Mouse (Mus musculus): Measurements from ENCODE around the gene Polr3gl. TPM values are rescaled to one million over a fixed set of nuclear protein-coding genes. Genes with fewer than 3 reads are reported as not detected.
"Not testable (repeated sequence)": the region's sequence is repeated elsewhere in the genome, so short reads cannot be mapped to it uniquely, and the experiment has no call there.

Polr3gl gene
- 10 to 100 TPM; 20.7 to 21.2 TPM for total RNA-seq (2021)

- intact Hi-C loops (cut with DNase I): no loop called here
Measured at GRCm38 (mm10) chr3:96593790-96594560, at the start of gene Polr3gl. Polr3gl (minus strand) TSS chr3:96594181.

GRCm38 (mm10) chr3:96639219-96639618 is 45.2 kb upstream of the Polr3gl start:
- intact Hi-C loops (cut with DNase I): loop anchor here (2.0 to 5.0 kb wide), 3 partner anchors 37 to 92 kb away; partner anchors contain the start of gene Lix1l
- DNase-seq (ENCODE audit: low spot score in 2 of 2): peak; percentile 41 to 64

More at GRCm38 (mm10) chr3:96593790-96594560, at the start of gene Polr3gl:
- DNase-seq (ENCODE audit: low spot score in 2 of 2): peak; percentile 93 to 96

- intact Hi-C loops (cut with DNase I): loop anchor here (5.0 kb wide), 2 partner anchors 34 to 54 kb away; partner anchors contain the start of gene Lix1l
- no peak for DNase-seq (ENCODE audit: low spot score in 2 of 2)
Measured at GRCm38 (mm10) chr3:96636448-96636847, 42.5 kb upstream of the Polr3gl start.

GRCm38 (mm10) chr3:96635906-96636305 is 41.9 kb upstream of the Polr3gl start:
- DNase-seq (ENCODE audit: low spot score in 2 of 2): peak in 1 of 2 experiments; percentile 19
- intact Hi-C loops (cut with DNase I): loop anchor here (5.0 kb wide), 2 partner anchors 34 to 54 kb away; partner anchors contain the start of gene Lix1l

- DNase-seq (ENCODE audit: low spot score in 2 of 2): peak; percentile 90 to 93
- intact Hi-C loops (cut with DNase I): loop anchor here (5.0 kb wide), 2 partner anchors 33 to 53 kb away; partner anchors contain the start of gene Lix1l
Measured at GRCm38 (mm10) chr3:96634928-96635879, 41.2 kb upstream of the Polr3gl start, which contains the start of the genes Pex11b and Gm42957. Pex11b (plus strand) TSS chr3:96635376. Gm42957 (plus strand) TSS chr3:96635474.

GRCm38 (mm10) chr3:96634015-96634414 is 40.0 kb upstream of the Polr3gl start:
- DNase-seq (ENCODE audit: low spot score in 2 of 2): no peak
- intact Hi-C loops (cut with DNase I): no loop called here

GRCm38 (mm10) chr3:96632058-96632457 is 38.1 kb upstream of the Polr3gl start:
- no peak for DNase-seq (ENCODE audit: low spot score in 2 of 2)
- intact Hi-C loops (cut with DNase I): no loop called here

- peak; percentile 98 to 99 for DNase-seq (ENCODE audit: low spot score in 2 of 2)
- intact Hi-C loops (cut with DNase I): no loop called here
Measured at GRCm38 (mm10) chr3:96629729-96630600, 36.0 kb upstream of the Polr3gl start, which contains the start of gene Rbm8a. Rbm8a (plus strand) TSS chr3:96629933.

GRCm38 (mm10) chr3:96623201-96623600 is 29.2 kb upstream of the Polr3gl start:
- intact Hi-C loops (cut with DNase I): no loop called here
- DNase-seq (ENCODE audit: low spot score in 2 of 2): no peak

- DNase-seq (ENCODE audit: low spot score in 2 of 2): no peak
- intact Hi-C loops (cut with DNase I): no loop called here
Measured at GRCm38 (mm10) chr3:96617941-96618340, 24.0 kb upstream of the Polr3gl start.

GRCm38 (mm10) chr3:96606618-96607017 is 12.6 kb upstream of the Polr3gl start:
- DNase-seq (ENCODE audit: low spot score in 2 of 2): no peak
- intact Hi-C loops (cut with DNase I): no loop called here

GRCm38 (mm10) chr3:96606007-96606406 is 12.0 kb upstream of the Polr3gl start:
- intact Hi-C loops (cut with DNase I); DNase-seq (ENCODE audit: low spot score in 2 of 2): not testable (repeated sequence)

GRCm38 (mm10) chr3:96603311-96603710 is 9.3 kb upstream of the Polr3gl start:
- peak in 1 of 2 experiments; percentile 29 for DNase-seq (ENCODE audit: low spot score in 2 of 2)
- intact Hi-C loops (cut with DNase I): loop anchor here (5.0 kb wide), 1 partner anchor 34 kb away; the partner anchor contains the start of genes Gm42957 and Pex11b

- DNase-seq (ENCODE audit: low spot score in 2 of 2): peak in 1 of 2 experiments; percentile 4
- intact Hi-C loops (cut with DNase I): loop anchor here (5.0 kb wide), 1 partner anchor 35 kb away; the partner anchor contains the start of genes Gm42957 and Pex11b
Measured at GRCm38 (mm10) chr3:96602704-96603084, 8.7 kb upstream of the Polr3gl start.

GRCm38 (mm10) chr3:96601941-96602703 is 8.1 kb upstream of the Polr3gl start:
- intact Hi-C loops (cut with DNase I): loop anchor here (5.0 kb wide), 1 partner anchor 35 kb away; the partner anchor contains the start of genes Gm42957 and Pex11b
- DNase-seq (ENCODE audit: low spot score in 2 of 2): peak in 1 of 2 experiments; percentile 49

- intact Hi-C loops (cut with DNase I): loop anchor here (5.0 kb wide), 1 partner anchor 36 kb away; the partner anchor contains the start of genes Gm42957 and Pex11b
Measured at GRCm38 (mm10) chr3:96601251-96601787, 7.3 kb upstream of the Polr3gl start.

GRCm38 (mm10) chr3:96600639-96601250 is 6.8 kb upstream of the Polr3gl start, which contains the start of gene Lix1l:
Lix1l (plus strand) TSS chr3:96601149.
- intact Hi-C loops (cut with DNase I): loop anchor here (5.0 kb wide), 1 partner anchor 37 kb away; the partner anchor contains the start of genes Gm42957 and Pex11b
- DNase-seq (ENCODE audit: low spot score in 2 of 2): peak; percentile 91 to 98

More at GRCm38 (mm10) chr3:96601251-96601787, 7.3 kb upstream of the Polr3gl start:
- DNase-seq (ENCODE audit: low spot score in 2 of 2): peak in 1 of 2 experiments; percentile 71

Measured in left cerebral cortex, postnatal 25 days (tissue).